Mouse (Mus musculus) kidney, embryonic 14.5 days (tissue): Measurements from ENCODE around the gene Arfgap2. TPM values are rescaled to one million over a fixed set of nuclear protein-coding genes. Genes with fewer than 3 reads are reported as not detected.

Experiments
- polyA plus RNA-seq: library from polyadenylated mRNA; unstranded; fragments of >200 nt; fragmentation: Nextera tagmentation; extraction: Ambion mirVana; gene quantifications from 2 replicates; pipeline ENCODE4 v1.2.1, GENCODE M21; 2014

The Arfgap2 gene
- polyA plus RNA-seq, 1 experiment from 2014 or later = 81.6 TPM

Other genes starting within 250 kb of the Arfgap2 start
- gene Rapsn, start 229.4 kb upstream of the Arfgap2 start, polyA plus RNA-seq = 0.74 and 2.0 TPM in 2 replicates
- gene Psmc3, start 211.0 kb upstream of the Arfgap2 start, polyA plus RNA-seq = 356 and 399 TPM in 2 replicates
- gene Slc39a13, start 194.6 kb upstream of the Arfgap2 start, polyA plus RNA-seq = 31.1 and 32.8 TPM in 2 replicates
- 2.2 and 3.7 TPM in 2 replicates for gene Spi1, start 182.6 kb upstream of the Arfgap2 start, polyA plus RNA-seq
- gene Mybpc3, start 146.8 kb upstream of the Arfgap2 start, polyA plus RNA-seq = not detected in 2 replicates
- gene Madd, start 81.1 kb upstream of the Arfgap2 start, polyA plus RNA-seq = 5.3 and 7.6 TPM in 2 replicates
- gene Nr1h3, start 62.1 kb upstream of the Arfgap2 start, polyA plus RNA-seq = 1.2 and 1.7 TPM in 2 replicates
- 15.5 and 25.4 TPM in 2 replicates for gene Acp2, start 62.1 kb upstream of the Arfgap2 start, polyA plus RNA-seq
- gene Ddb2, start 28.0 kb upstream of the Arfgap2 start, polyA plus RNA-seq = 14.8 and 15.0 TPM in 2 replicates
- 24.3 and 32.8 TPM in 2 replicates for gene Pacsin3, start 9.0 kb upstream of the Arfgap2 start, polyA plus RNA-seq
- gene 1110051M20Rik, start 179.7 kb downstream of the Arfgap2 start, polyA plus RNA-seq = 65.9 and 73.3 TPM in 2 replicates
- 6.5 and 8.0 TPM in 2 replicates for gene Lrp4, start 192.5 kb downstream of the Arfgap2 start, polyA plus RNA-seq